In genomic region chr7:104603173-104603572, GRCm38 (mm10) we compare ENCODE assay signal across 10 mouse cellular contexts. TPM values are rescaled to one million over a fixed set of nuclear protein-coding genes. Genes with fewer than 3 reads are reported as not detected.
DNase-seq lines count a peak whose midpoint lies in the region; ATAC-seq and TF ChIP-seq lines count a peak whose summit lies in the region.
"Had no signal": no experiment of that assay in that cellular context is flagged by ENCODE, and none has a peak within 500 bp of the region (broad histone marks: within the 10 kb centered on the region; RNA-seq: fewer than 3 reads in every experiment).

No protein-coding gene starts in this region.

- no peak overlapping the region for H3K4me2 ChIP-seq in heart, postnatal 0 days (ENCODE audit: low read depth, low read length)
- no peak overlapping the region for H3K4me2 ChIP-seq in midbrain, embryonic 11.5 days
- H3K4me2 ChIP-seq: embryonic facial prominence, embryonic 12.5 days; midbrain, embryonic 12.5 days had no signal

- intact Hi-C loops in heart, postnatal 25 days (cut with DNase I), result no loop called here

- H3K9ac ChIP-seq in heart, postnatal 0 days (replicated peaks; ENCODE audit: low read depth, low read length), result no peak overlapping the region
- no peak overlapping the region for H3K9ac ChIP-seq in midbrain, embryonic 11.5 days (ENCODE audit: low read length)
- H3K9ac ChIP-seq: embryonic facial prominence, embryonic 12.5 days; midbrain, embryonic 12.5 days had no signal

- H3K27me3 ChIP-seq in heart, postnatal 0 days (ENCODE audit: control insufficient read depth, insufficient read depth, low read length), result no peaks in the 10 kb centered on the region
- H3K27me3 ChIP-seq in midbrain, embryonic 11.5 days (ENCODE audit: control insufficient read depth, insufficient read depth, low read length), result no peaks in the 10 kb centered on the region
- H3K27me3 ChIP-seq: embryonic facial prominence, embryonic 12.5 days; midbrain, embryonic 12.5 days had no signal

- H3K4me3 ChIP-seq in heart, postnatal 0 days (ENCODE audit: low read depth, low read length), result no peak overlapping the region
- H3K4me3 ChIP-seq in midbrain, embryonic 11.5 days (ENCODE audit: low read depth, low read length), result no peak overlapping the region
- H3K4me3 ChIP-seq: embryonic facial prominence, embryonic 12.5 days; midbrain, embryonic 12.5 days had no signal

- peak; percentile 63 for TF ChIP-seq CTCF in heart, postnatal 0 days (IDR thresholded peaks at IDR 0.05; ENCODE audit: low read depth)

- DNase-seq in heart, postnatal 0 days (ENCODE audit: low spot score), result no peak
- no peak for DNase-seq in heart, postnatal 25 days (ENCODE audit: low spot score)
- peak; percentile 70 for DNase-seq in 416B (ENCODE audit: low read depth)
- peak; percentile 28 for DNase-seq in WW6 (ENCODE audit: low read depth, low spot score)
- peak; percentile 4 for DNase-seq in lung, postnatal 25 days (ENCODE audit: low spot score)
- peak; percentile 14 to 54 for DNase-seq in thymus, postnatal 10 days (ENCODE audit: low spot score in 2 of 2)
- no peak for DNase-seq in midbrain, embryonic 11.5 days (ENCODE audit: low spot score, missing footprints)

- no peaks in the 10 kb centered on the region for H3K36me3 ChIP-seq in heart, postnatal 0 days (replicated peaks; ENCODE audit: control insufficient read depth, insufficient read depth, low read length)
- H3K36me3 ChIP-seq in midbrain, embryonic 11.5 days (ENCODE audit: control insufficient read depth, insufficient read depth, low read length), result no peaks in the 10 kb centered on the region
- H3K36me3 ChIP-seq: embryonic facial prominence, embryonic 12.5 days; midbrain, embryonic 12.5 days had no signal

- H3K4me1 ChIP-seq in heart, postnatal 0 days (ENCODE audit: control insufficient read depth, insufficient read depth), result no peaks in the 10 kb centered on the region
- H3K4me1 ChIP-seq in midbrain, embryonic 11.5 days (ENCODE audit: control insufficient read depth, insufficient read depth, low read length), result no peaks in the 10 kb centered on the region
- H3K4me1 ChIP-seq: embryonic facial prominence, embryonic 12.5 days; midbrain, embryonic 12.5 days had no signal

- ATAC-seq in heart, postnatal 0 days (ENCODE audit: insufficient read depth, low read depth), result no peak
- ATAC-seq in erythroid progenitor cell, adult 5-6 weeks (replicated peaks; ENCODE audit: low FRiP score, poor library complexity, severe bottlenecking), result 0 out of 2 replicates have a peak, but pooled peaks have one; percentile 49
- ATAC-seq in midbrain, embryonic 11.5 days (ENCODE audit: low FRiP score), result no peak

- no peaks in the 10 kb centered on the region for H3K9me3 ChIP-seq in heart, postnatal 0 days (replicated peaks; ENCODE audit: control insufficient read depth, low read length)
- H3K9me3 ChIP-seq in midbrain, embryonic 11.5 days (ENCODE audit: control insufficient read depth, low read length), result no peaks in the 10 kb centered on the region
- H3K9me3 ChIP-seq: embryonic facial prominence, embryonic 12.5 days; midbrain, embryonic 12.5 days had no signal

- no peak for TF ChIP-seq EP300 in heart, postnatal 0 days (IDR thresholded peaks at IDR 0.05; ENCODE audit: low read depth)

- H3K27ac ChIP-seq in heart, postnatal 0 days (ENCODE audit: low read depth), result no peak overlapping the region
- H3K27ac ChIP-seq in midbrain, embryonic 11.5 days (ENCODE audit: low read depth, low read length), result no peak overlapping the region
- H3K27ac ChIP-seq: embryonic facial prominence, embryonic 12.5 days; midbrain, embryonic 12.5 days had no signal

- 3% methylated on average over 3 of the region's 3 CpGs for WGBS in heart, postnatal 0 days
- 3% methylated on average over 3 of the region's 3 CpGs for WGBS in midbrain, embryonic 11.5 days

RNA-seq across cellular contexts. Expression of gene Olfr655, which starts 1.6 kb away (rescaled TPM):
- not detected in 2 replicates for total RNA-seq in heart, postnatal 0 days (2014; rRNA removed; ENCODE audit: low replicate concordance)
- not detected in 2 replicates for polyA plus RNA-seq in heart, postnatal 0 days (2015; fragmentation: Nextera tagmentation; extraction: Ambion mirVana)
- total RNA-seq in heart, postnatal 25 days (2021), result not detected
- total RNA-seq in erythroid progenitor cell, adult 5-6 weeks (2015; ENCODE audit: low replicate concordance), result not detected in 2 replicates
- total RNA-seq in erythroid progenitor cell, adult 5-6 weeks (2017; ENCODE audit: low replicate concordance), result not detected in 2 replicates
- not detected in 2 replicates for polyA plus RNA-seq in midbrain, embryonic 11.5 days (2014; fragmentation: Nextera tagmentation; extraction: Ambion mirVana)
- polyA plus RNA-seq: embryonic facial prominence, embryonic 12.5 days; midbrain, embryonic 12.5 days had no signal

RNA-seq across cellular contexts. Expression of gene Olfr656, which starts 10.6 kb away (rescaled TPM):
- not detected in 2 replicates for total RNA-seq in heart, postnatal 0 days (2014; rRNA removed; ENCODE audit: low replicate concordance)
- not detected in 2 replicates for polyA plus RNA-seq in heart, postnatal 0 days (2015; fragmentation: Nextera tagmentation; extraction: Ambion mirVana)
- total RNA-seq in heart, postnatal 25 days (2021), result not detected
- total RNA-seq in erythroid progenitor cell, adult 5-6 weeks (2015; ENCODE audit: low replicate concordance), result not detected in 2 replicates
- total RNA-seq in erythroid progenitor cell, adult 5-6 weeks (2017; ENCODE audit: low replicate concordance), result not detected in 2 replicates
- not detected in 2 replicates for polyA plus RNA-seq in midbrain, embryonic 11.5 days (2014; fragmentation: Nextera tagmentation; extraction: Ambion mirVana)
- polyA plus RNA-seq: embryonic facial prominence, embryonic 12.5 days; midbrain, embryonic 12.5 days had no signal

RNA-seq across cellular contexts. Expression of gene Olfr654, which starts 16.3 kb away (rescaled TPM):
- total RNA-seq in heart, postnatal 0 days (2014; rRNA removed; ENCODE audit: low replicate concordance), result not detected in 2 replicates
- not detected in 2 replicates for polyA plus RNA-seq in heart, postnatal 0 days (2015; fragmentation: Nextera tagmentation; extraction: Ambion mirVana)
- total RNA-seq in heart, postnatal 25 days (2021), result not detected
- total RNA-seq in erythroid progenitor cell, adult 5-6 weeks (2015; ENCODE audit: low replicate concordance), result not detected in 2 replicates
- not detected in 2 replicates for total RNA-seq in erythroid progenitor cell, adult 5-6 weeks (2017; ENCODE audit: low replicate concordance)
- not detected in 2 replicates for polyA plus RNA-seq in midbrain, embryonic 11.5 days (2014; fragmentation: Nextera tagmentation; extraction: Ambion mirVana)
- polyA plus RNA-seq: embryonic facial prominence, embryonic 12.5 days; midbrain, embryonic 12.5 days had no signal

RNA-seq across cellular contexts. Expression of gene Olfr657, which starts 21.4 kb away (rescaled TPM):
- total RNA-seq in heart, postnatal 0 days (2014; rRNA removed; ENCODE audit: low replicate concordance), result not detected in 2 replicates
- not detected in 2 replicates for polyA plus RNA-seq in heart, postnatal 0 days (2015; fragmentation: Nextera tagmentation; extraction: Ambion mirVana)
- not detected for total RNA-seq in heart, postnatal 25 days (2021)
- total RNA-seq in erythroid progenitor cell, adult 5-6 weeks (2015; ENCODE audit: low replicate concordance), result not detected in 2 replicates
- total RNA-seq in erythroid progenitor cell, adult 5-6 weeks (2017; ENCODE audit: low replicate concordance), result not detected in 2 replicates
- not detected in 2 replicates for polyA plus RNA-seq in midbrain, embryonic 11.5 days (2014; fragmentation: Nextera tagmentation; extraction: Ambion mirVana)
- polyA plus RNA-seq: embryonic facial prominence, embryonic 12.5 days; midbrain, embryonic 12.5 days had no signal

RNA-seq across cellular contexts. Expression of gene Olfr653, which starts 26.1 kb away (rescaled TPM):
- total RNA-seq in heart, postnatal 0 days (2014; rRNA removed; ENCODE audit: low replicate concordance), result not detected in 2 replicates
- not detected in 2 replicates for polyA plus RNA-seq in heart, postnatal 0 days (2015; fragmentation: Nextera tagmentation; extraction: Ambion mirVana)
- not detected for total RNA-seq in heart, postnatal 25 days (2021)
- total RNA-seq in erythroid progenitor cell, adult 5-6 weeks (2015; ENCODE audit: low replicate concordance), result not detected in 2 replicates
- not detected in 2 replicates for total RNA-seq in erythroid progenitor cell, adult 5-6 weeks (2017; ENCODE audit: low replicate concordance)
- polyA plus RNA-seq in midbrain, embryonic 11.5 days (2014; fragmentation: Nextera tagmentation; extraction: Ambion mirVana), result not detected in 2 replicates
- polyA plus RNA-seq: embryonic facial prominence, embryonic 12.5 days had no signal

Comparison
In these comparisons a context has a peak if more than half of its experiments do, and no peak if none do; other contexts are left out.
1. DNase-seq: peak in 416B (single experiment), WW6 (single experiment), lung, postnatal 25 days (single experiment) and thymus, postnatal 10 days (2 of 2); none in heart, postnatal 0 days (single experiment), heart, postnatal 25 days (single experiment) and midbrain, embryonic 11.5 days (single experiment).